Mouse (Mus musculus) midbrain, embryonic 14.5 days (tissue): Measurements from ENCODE around the gene A930017K11Rik. TPM values are rescaled to one million over a fixed set of nuclear protein-coding genes. Genes with fewer than 3 reads are reported as not detected.

Experiments
- ATAC-seq: fragments of 200-750 bp; cut with Nextera tagmentation; 2 replicates; pipeline ENCODE4 v1.8.0; 2017; ENCODE audit warnings: moderate number of reproducible peaks, moderate library complexity; ENCODE audit not compliant: low FRiP score, low TSS enrichment
- DNase-seq: peaks from one replicate; pipeline ENCODE4 v3.0.0-alpha.2; 2015
- H3K27ac ChIP-seq: fragments of 300-500 bp; sonication (generic); replicated peaks from 2 replicates; pipeline ENCODE4 v1.5.1; 2014; ENCODE audit warnings: mild to moderate bottlenecking, low read depth, low read length, moderate library complexity
- H3K27me3 ChIP-seq: fragments of 300-500 bp; sonication (generic); 2 replicates; pipeline ENCODE4 v1.6.1; 2014; ENCODE audit warnings: low read length, control low read depth, mixed read lengths; ENCODE audit not compliant: control insufficient read depth, insufficient read depth
- H3K36me3 ChIP-seq: fragments of 300-500 bp; sonication (generic); 2 replicates; pipeline ENCODE4 v1.6.1; 2014; ENCODE audit warnings: low read length, control low read depth; ENCODE audit not compliant: control insufficient read depth, insufficient read depth
- H3K4me1 ChIP-seq: fragments of 300-500 bp; sonication (generic); 2 replicates; pipeline ENCODE4 v1.6.1; 2014; ENCODE audit warnings: mild to moderate bottlenecking, antibody characterized with exemption, low read length, control low read depth; ENCODE audit not compliant: control insufficient read depth, insufficient read depth
- H3K4me2 ChIP-seq: fragments of 300-500 bp; sonication (generic); 2 replicates; pipeline ENCODE4 v1.6.1; 2014; ENCODE audit warnings: mild to moderate bottlenecking, low read length, moderate library complexity
- H3K4me3 ChIP-seq: fragments of 300-500 bp; sonication (generic); replicated peaks from 2 replicates; pipeline ENCODE4 v1.5.1; 2014; ENCODE audit warnings: low read depth, low read length
- H3K9ac ChIP-seq: fragments of 300-500 bp; sonication (generic); replicated peaks from 2 replicates; pipeline ENCODE4 v1.6.1; 2014; ENCODE audit warnings: mild to moderate bottlenecking, low read length, moderate library complexity
- H3K9me3 ChIP-seq: fragments of 300-500 bp; sonication (generic); 2 replicates; pipeline ENCODE4 v1.6.1; 2016; ENCODE audit warnings: low read length, control low read depth, mixed read lengths; ENCODE audit not compliant: control insufficient read depth
- WGBS: fragments of 180-500 bp; shearing (Covaris S2); extraction: QIAGEN DNeasy Blood & Tissue Kit; methylation state at CpG from one replicate; pipeline ENCODE4 v1.1.7; 2014; 5-methylcytosine and 5-hydroxymethylcytosine counted together
- polyA plus RNA-seq: library from polyadenylated mRNA; unstranded; fragments of >200 nt; fragmentation: Nextera tagmentation; extraction: Ambion mirVana; gene quantifications from 2 replicates; pipeline ENCODE4 v1.2.1, GENCODE M21; 2014

A930017K11Rik gene
- polyA plus RNA-seq, 1 experiment from 2014 or later, result 3.3 TPM

- no peak overlapping the region for H3K4me3 ChIP-seq
- WGBS, result 97% methylated on average over 3 of the region's 3 CpGs
- H3K9me3 ChIP-seq, result no peaks in the 10 kb centered on the region
- H3K27me3 ChIP-seq, result no peaks in the 10 kb centered on the region
- H3K4me1 ChIP-seq, result peaks cover 15% of the 10 kb centered on the region
- ATAC-seq (no peak), DNase-seq (no peak)
- H3K9ac ChIP-seq, result no peak overlapping the region
- H3K36me3 ChIP-seq, result peaks cover 2% of the 10 kb centered on the region; the same call in 1 of the 2 replicates
- no peak overlapping the region for H3K27ac ChIP-seq
- H3K4me2 ChIP-seq, result no peak overlapping the region
Measured at GRCm38 (mm10) chr17:25982913-25983312, 30.5 kb upstream of the A930017K11Rik start.

- Histone ChIP-seq H3K27me3 (no peaks in the 10 kb centered on the region), H3K4me3 (no peak overlapping the region), H3K9me3 (no peaks in the 10 kb centered on the region), H3K4me1 (peaks cover 15% of the 10 kb centered on the region), H3K4me2 (no peak overlapping the region), H3K36me3 (no peaks in the 10 kb centered on the region), H3K27ac (no peak overlapping the region), H3K9ac (no peak overlapping the region)
- no peak for DNase-seq
- no peak for ATAC-seq
- 95% methylated on average over 5 of the region's 5 CpGs for WGBS
Measured at GRCm38 (mm10) chr17:25980854-25981253, 28.5 kb upstream of the A930017K11Rik start.

GRCm38 (mm10) chr17:25979829-25980738 lies 27.7 kb upstream of the A930017K11Rik start:
- DNase-seq (no peak), ATAC-seq (no peak)
- Histone ChIP-seq H3K4me2 (no peak overlapping the region), H3K27ac (no peak overlapping the region), H3K9me3 (no peaks in the 10 kb centered on the region), H3K4me1 (peaks cover 15% of the 10 kb centered on the region), H3K9ac (no peak overlapping the region), H3K36me3 (no peaks in the 10 kb centered on the region), H3K4me3 (no peak overlapping the region), H3K27me3 (no peaks in the 10 kb centered on the region)
- 96% methylated on average over 5 of the region's 5 CpGs for WGBS

GRCm38 (mm10) chr17:25970954-25971707 lies 18.8 kb upstream of the A930017K11Rik start:
- Histone ChIP-seq H3K4me1 (no peaks in the 10 kb centered on the region), H3K4me2 (no peak overlapping the region), H3K27me3 (no peaks in the 10 kb centered on the region), H3K4me3 (no peak overlapping the region), H3K27ac (no peak overlapping the region), H3K9ac (no peak overlapping the region), H3K9me3 (no peaks in the 10 kb centered on the region), H3K36me3 (peaks cover 9% of the 10 kb centered on the region; the same call in 1 of the 2 replicates)
- ATAC-seq (no peak), DNase-seq (no peak)
- 82% methylated on average over 4 of the region's 4 CpGs for WGBS

- H3K4me3 ChIP-seq, result no peak overlapping the region
- no peaks in the 10 kb centered on the region for H3K4me1 ChIP-seq
- H3K36me3 ChIP-seq, result peaks cover 9% of the 10 kb centered on the region; the same call in 1 of the 2 replicates
- no peak overlapping the region for H3K9ac ChIP-seq
- DNase-seq (no peak), ATAC-seq (no peak)
- no peaks in the 10 kb centered on the region for H3K27me3 ChIP-seq
- no peak overlapping the region for H3K27ac ChIP-seq
- H3K9me3 ChIP-seq, result no peaks in the 10 kb centered on the region
- WGBS, result 88% methylated on average over 9 of the region's 9 CpGs
- no peak overlapping the region for H3K4me2 ChIP-seq
Measured at GRCm38 (mm10) chr17:25970448-25970847, 18.1 kb upstream of the A930017K11Rik start.

GRCm38 (mm10) chr17:25968176-25968575 lies 15.8 kb upstream of the A930017K11Rik start:
- Histone ChIP-seq H3K27me3 (no peaks in the 10 kb centered on the region), H3K9me3 (no peaks in the 10 kb centered on the region), H3K27ac (no peak overlapping the region), H3K4me3 (no peak overlapping the region), H3K4me2 (no peak overlapping the region), H3K36me3 (peaks cover 29% of the 10 kb centered on the region), H3K4me1 (no peaks in the 10 kb centered on the region), H3K9ac (no peak overlapping the region)
- no peak for ATAC-seq
- DNase-seq, result no peak
- WGBS, result 96% methylated on average over 1 of the region's 1 CpGs

- H3K27ac ChIP-seq, result no peak overlapping the region
- DNase-seq, result no peak
- WGBS, result 83% methylated on average over 3 of the region's 3 CpGs
- H3K27me3 ChIP-seq, result no peaks in the 10 kb centered on the region
- H3K4me3 ChIP-seq, result no peak overlapping the region
- no peak overlapping the region for H3K9ac ChIP-seq
- no peaks in the 10 kb centered on the region for H3K4me1 ChIP-seq
- H3K36me3 ChIP-seq, result peaks cover 32% of the 10 kb centered on the region
- no peak overlapping the region for H3K4me2 ChIP-seq
- no peaks in the 10 kb centered on the region for H3K9me3 ChIP-seq
- no peak for ATAC-seq
Measured at GRCm38 (mm10) chr17:25967652-25968051, 15.3 kb upstream of the A930017K11Rik start.

- 86% methylated on average over 7 of the region's 7 CpGs for WGBS
- peaks cover 49% of the 10 kb centered on the region for H3K36me3 ChIP-seq
- no peak for ATAC-seq
Measured at GRCm38 (mm10) chr17:25964271-25964670, 11.9 kb upstream of the A930017K11Rik start.

More at GRCm38 (mm10) chr17:25964271-25964670, 11.9 kb upstream of the A930017K11Rik start:
- Histone ChIP-seq H3K27me3 (no peaks in the 10 kb centered on the region), H3K4me2 (no peak overlapping the region), H3K4me3 (no peak overlapping the region), H3K4me1 (no peaks in the 10 kb centered on the region), H3K9me3 (no peaks in the 10 kb centered on the region), H3K27ac (no peak overlapping the region), H3K9ac (no peak overlapping the region)
- no peak for DNase-seq
